Mouse (Mus musculus): ENCODE results near the gene Btbd11.

DNA sequence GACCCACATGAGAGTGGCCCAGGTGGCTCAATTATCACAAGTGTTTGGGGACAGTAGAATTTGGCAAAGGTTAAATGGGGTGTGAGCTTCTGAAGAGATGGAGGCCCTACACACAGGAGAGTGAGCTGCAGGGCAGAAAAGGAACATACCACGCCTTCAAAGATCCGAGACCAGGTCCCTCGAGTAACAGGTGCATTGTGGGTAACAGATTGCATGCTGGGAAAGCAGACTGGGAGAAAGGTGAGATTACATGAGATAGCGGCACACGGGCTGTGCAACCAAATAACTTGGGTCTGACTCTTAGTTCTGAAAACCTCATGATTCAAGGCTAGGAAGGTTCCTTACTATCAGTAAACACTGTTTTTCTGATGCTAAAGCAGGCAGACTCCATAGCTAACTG lies 209.7 kb downstream of the Btbd11 start:
- no peak for TF ChIP-seq CTCF (IDR thresholded peaks at IDR 0.05; ENCODE audit: extremely low read depth, insufficient read length, insufficient replicate concordance, low read depth, low read length)
- TF ChIP-seq POLR2A (IDR thresholded peaks at IDR 0.05; ENCODE audit: low read depth, low read length): no peak

All from small intestine, adult 2 months (tissue).